Mouse (Mus musculus) heart, embryonic 13.5 days (tissue): ENCODE measurements at regions not wholly inside any gene's neighbourhood (a gene's known extent, or its start where the extent isn't known, plus 50 kb on each side); places are given as distances from the start of the nearest gene placed in this dataset.
"Not testable (repeated sequence)": the region's sequence is repeated elsewhere in the genome, so short reads cannot be mapped to it uniquely, and the experiment has no call there.

Experiments used
- ATAC-seq: fragments of 200-750 bp; cut with Nextera tagmentation; 2 replicates; pipeline ENCODE4 v1.8.0; 2017; ENCODE audit warnings: moderate TSS enrichment; ENCODE audit not compliant: insufficient number of reproducible peaks, low FRiP score, low TSS enrichment; ENCODE audit errors: extremely low read depth
- H3K27ac ChIP-seq: fragments of 300-500 bp; sonication (generic); replicated peaks from 2 replicates; pipeline ENCODE4 v1.5.1; 2015; ENCODE audit warnings: moderate library complexity, mild to moderate bottlenecking, inconsistent platforms
- H3K27me3 ChIP-seq: fragments of 300-500 bp; sonication (generic); replicated peaks from 2 replicates; pipeline ENCODE4 v1.6.1; 2015; ENCODE audit warnings: mild to moderate bottlenecking, inconsistent platforms
- H3K36me3 ChIP-seq: fragments of 300-500 bp; sonication (generic); 2 replicates; pipeline ENCODE4 v1.6.1; 2015; ENCODE audit warnings: mild to moderate bottlenecking, inconsistent platforms
- H3K4me1 ChIP-seq: fragments of 300-500 bp; sonication (generic); 2 replicates; pipeline ENCODE4 v1.6.1; 2015; ENCODE audit warnings: inconsistent platforms
- H3K4me2 ChIP-seq: fragments of 300-500 bp; sonication (generic); 2 replicates; pipeline ENCODE4 v1.6.1; 2015; ENCODE audit warnings: inconsistent platforms, mild to moderate bottlenecking, moderate library complexity
- H3K4me3 ChIP-seq: fragments of 300-500 bp; sonication (generic); 2 replicates; pipeline ENCODE4 v1.5.1; 2015; ENCODE audit warnings: moderate library complexity, mild to moderate bottlenecking, inconsistent platforms
- H3K9ac ChIP-seq: fragments of 300-500 bp; sonication (generic); 2 replicates; pipeline ENCODE4 v1.6.1; 2015; ENCODE audit warnings: inconsistent platforms, mild to moderate bottlenecking, moderate library complexity
- H3K9me3 ChIP-seq: fragments of 300-500 bp; sonication (generic); 2 replicates; pipeline ENCODE4 v1.6.1; 2016; ENCODE audit warnings: inconsistent platforms
- WGBS: fragments of 180-500 bp; shearing (Covaris S2); methylation state at CpG from one replicate; pipeline ENCODE4 v1.1.7; 2015; ENCODE audit warnings: mixed read lengths; 5-methylcytosine and 5-hydroxymethylcytosine counted together

DNA sequence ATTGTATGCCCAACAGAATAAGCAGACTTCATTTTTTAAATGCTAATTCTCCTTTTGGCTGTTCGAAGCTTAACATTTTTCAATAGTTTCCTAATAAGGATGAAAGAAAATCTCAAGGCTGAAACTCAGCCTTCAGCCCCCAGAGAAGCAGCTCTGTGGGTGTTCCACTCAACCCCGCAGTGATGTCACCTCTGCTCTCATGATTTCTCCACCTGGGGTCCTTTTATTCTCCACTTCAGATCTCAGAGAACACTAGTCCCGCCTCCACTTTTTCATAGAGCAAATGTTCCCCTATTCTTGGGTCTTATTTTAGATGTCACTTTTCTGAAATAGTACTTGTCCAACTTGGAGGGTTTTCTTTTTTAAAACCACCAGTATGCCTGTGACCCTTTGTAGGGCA is 567.3 kb downstream of the Cntn3 start:
- no peaks in the 10 kb centered on the region for H3K36me3 ChIP-seq
- no peak overlapping the region for H3K4me2 ChIP-seq
- H3K27me3 ChIP-seq, result no peaks in the 10 kb centered on the region
- WGBS, result 61% methylated on average over 3 of the region's 3 CpGs
- no peak for ATAC-seq
- H3K27ac ChIP-seq, result no peak overlapping the region
- H3K4me3 ChIP-seq, result no peak overlapping the region
- H3K9me3 ChIP-seq, result no peaks in the 10 kb centered on the region
- H3K9ac ChIP-seq, result no peak overlapping the region
- H3K4me1 ChIP-seq, result no peaks in the 10 kb centered on the region

DNA sequence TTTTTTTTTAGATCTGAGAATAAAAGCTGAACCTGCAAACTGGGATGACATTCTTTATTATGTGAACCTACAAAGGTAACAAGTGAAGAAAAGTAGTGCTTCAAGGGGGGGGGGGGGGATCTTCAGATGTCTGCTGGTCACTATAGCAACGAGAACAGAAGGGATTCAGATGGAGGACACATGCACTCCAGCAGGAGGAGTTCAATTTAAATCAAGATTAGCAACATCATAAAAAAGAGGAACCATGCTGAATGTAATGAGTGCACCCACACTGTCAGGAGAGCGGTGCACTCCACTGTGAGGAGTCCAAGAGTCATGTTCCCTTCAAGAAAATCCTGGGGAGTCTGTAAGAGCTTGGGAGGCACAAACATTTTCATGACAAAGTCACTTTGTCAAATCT is 574.7 kb downstream of the Cntn3 start:
- no peak for ATAC-seq
- H3K36me3 ChIP-seq, result no peaks in the 10 kb centered on the region
- H3K4me3 ChIP-seq, result no peak overlapping the region
- no peaks in the 10 kb centered on the region for H3K9me3 ChIP-seq
- WGBS, result 70% methylated on average over 2 of the region's 2 CpGs
- no peak overlapping the region for H3K9ac ChIP-seq
- H3K4me1 ChIP-seq, result 0 out of 2 replicates have a peak, but pooled peaks cover 5% of the 10 kb centered on the region
- no peak overlapping the region for H3K4me2 ChIP-seq
- no peaks in the 10 kb centered on the region for H3K27me3 ChIP-seq
- H3K27ac ChIP-seq, result peak overlapping the region; percentile 71; the same call in 1 of the 2 replicates

DNA sequence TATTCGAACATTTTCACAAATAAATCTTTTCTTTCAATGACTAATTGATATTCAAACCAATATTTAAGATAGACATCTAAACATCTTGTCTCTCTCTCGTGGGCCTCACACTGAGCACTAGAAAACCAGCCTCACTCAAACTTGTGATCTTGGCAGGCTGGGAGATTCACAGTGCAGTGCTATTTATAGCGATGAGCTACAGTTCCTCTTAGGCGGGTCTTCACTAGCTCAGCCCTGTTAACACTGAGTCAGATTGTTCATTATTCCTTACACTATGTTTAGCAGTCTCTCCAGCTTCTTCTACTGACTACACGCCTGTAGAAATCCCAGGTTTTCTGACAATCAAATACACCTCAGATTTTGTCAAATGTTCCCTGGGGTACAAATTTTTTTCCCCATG is 575.3 kb downstream of the Cntn3 start:
- ATAC-seq, result no peak
- peak overlapping the region; percentile 71 for H3K27ac ChIP-seq

GRCm38 (mm10) chr6:101992815-101993214 is 580.1 kb downstream of the Cntn3 start:
- Histone ChIP-seq H3K27me3 (no peaks in the 10 kb centered on the region), H3K4me1 (0 out of 2 replicates have a peak, but pooled peaks cover 4% of the 10 kb centered on the region), H3K9ac (no peak overlapping the region), H3K9me3 (no peaks in the 10 kb centered on the region), H3K36me3 (no peaks in the 10 kb centered on the region), H3K27ac (no peak overlapping the region), H3K4me3 (no peak overlapping the region), H3K4me2 (no peak overlapping the region)
- ATAC-seq, result no peak
- 74% methylated on average over 2 of the region's 2 CpGs for WGBS

More for the DNA sequence above, 575.3 kb downstream of the Cntn3 start:
- 30% methylated on average over 5 of the region's 5 CpGs for WGBS
- no peak overlapping the region for H3K4me2 ChIP-seq
- H3K9me3 ChIP-seq, result no peaks in the 10 kb centered on the region
- no peak overlapping the region for H3K4me3 ChIP-seq
- no peak overlapping the region for H3K9ac ChIP-seq
- no peaks in the 10 kb centered on the region for H3K36me3 ChIP-seq
- H3K4me1 ChIP-seq, result 0 out of 2 replicates have a peak, but pooled peaks cover 5% of the 10 kb centered on the region
- H3K27me3 ChIP-seq, result no peaks in the 10 kb centered on the region

- Histone ChIP-seq H3K9ac (no peak overlapping the region), H3K4me2 (no peak overlapping the region), H3K9me3 (no peaks in the 10 kb centered on the region), H3K27me3 (no peaks in the 10 kb centered on the region), H3K36me3 (no peaks in the 10 kb centered on the region), H3K4me1 (no peaks in the 10 kb centered on the region), H3K4me3 (no peak overlapping the region), H3K27ac (no peak overlapping the region)
- WGBS, result 52% methylated on average over 1 of the region's 1 CpGs
- ATAC-seq, result no peak
Observed at GRCm38 (mm10) chr6:101981656-101982055, 591.2 kb downstream of the Cntn3 start.

- ATAC-seq, result no peak
- H3K27me3 ChIP-seq, result no peaks in the 10 kb centered on the region
- H3K9me3 ChIP-seq, result no peaks in the 10 kb centered on the region
- no peak overlapping the region for H3K27ac ChIP-seq
- WGBS, result 71% methylated on average over 2 of the region's 2 CpGs
- H3K36me3 ChIP-seq, result no peaks in the 10 kb centered on the region
- H3K4me3 ChIP-seq, result no peak overlapping the region
- no peak overlapping the region for H3K9ac ChIP-seq
- H3K4me1 ChIP-seq, result no peaks in the 10 kb centered on the region
- no peak overlapping the region for H3K4me2 ChIP-seq
Observed at GRCm38 (mm10) chr6:101979213-101979612, 593.7 kb downstream of the Cntn3 start.

DNA sequence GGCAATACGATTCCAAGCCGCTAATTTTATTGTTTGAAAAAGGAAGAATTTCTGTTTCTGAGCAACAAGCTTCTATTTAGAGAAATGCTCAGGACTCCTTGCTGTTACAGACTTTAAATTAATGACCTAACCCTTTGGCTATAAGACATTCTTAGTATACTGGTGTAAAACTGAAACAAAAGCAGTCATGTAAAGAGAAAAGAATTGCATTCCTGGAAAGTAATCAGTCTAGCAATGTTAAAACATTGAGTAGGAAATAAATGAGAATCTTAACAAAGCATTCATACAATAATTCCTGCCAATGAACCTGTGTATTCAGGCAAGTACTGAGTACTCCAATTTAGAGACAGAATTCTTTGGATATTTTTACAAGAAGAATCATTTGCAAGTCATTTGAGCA is 587.2 kb upstream of the Pdzrn3 start:
- Histone ChIP-seq H3K27me3 (no peaks in the 10 kb centered on the region), H3K9me3 (no peaks in the 10 kb centered on the region), H3K4me2 (no peak overlapping the region), H3K36me3 (no peaks in the 10 kb centered on the region), H3K27ac (no peak overlapping the region), H3K4me3 (no peak overlapping the region), H3K4me1 (no peaks in the 10 kb centered on the region), H3K9ac (no peak overlapping the region)
- no peak for ATAC-seq
- WGBS, result 82% methylated on average over 2 of the region's 2 CpGs

GRCm38 (mm10) chr6:101961476-101961875 is 583.8 kb upstream of the Pdzrn3 start:
- not testable (repeated sequence) for H3K4me2 ChIP-seq, H3K27me3 ChIP-seq, H3K9ac ChIP-seq, H3K36me3 ChIP-seq, H3K9me3 ChIP-seq, H3K4me1 ChIP-seq, ATAC-seq, H3K4me3 ChIP-seq, H3K27ac ChIP-seq
- WGBS, result 83% methylated on average over 3 of the region's 3 CpGs

- Histone ChIP-seq H3K4me1 (peaks cover 7% of the 10 kb centered on the region; the same call in 1 of the 2 replicates), H3K4me3 (no peak overlapping the region), H3K4me2 (no peak overlapping the region), H3K9me3 (no peaks in the 10 kb centered on the region), H3K36me3 (no peaks in the 10 kb centered on the region), H3K27ac (no peak overlapping the region), H3K27me3 (no peaks in the 10 kb centered on the region), H3K9ac (no peak overlapping the region)
- WGBS, result 15% methylated on average over 3 of the region's 3 CpGs
- no peak for ATAC-seq
Observed at GRCm38 (mm10) chr6:101949681-101950080, 572.0 kb upstream of the Pdzrn3 start.

DNA sequence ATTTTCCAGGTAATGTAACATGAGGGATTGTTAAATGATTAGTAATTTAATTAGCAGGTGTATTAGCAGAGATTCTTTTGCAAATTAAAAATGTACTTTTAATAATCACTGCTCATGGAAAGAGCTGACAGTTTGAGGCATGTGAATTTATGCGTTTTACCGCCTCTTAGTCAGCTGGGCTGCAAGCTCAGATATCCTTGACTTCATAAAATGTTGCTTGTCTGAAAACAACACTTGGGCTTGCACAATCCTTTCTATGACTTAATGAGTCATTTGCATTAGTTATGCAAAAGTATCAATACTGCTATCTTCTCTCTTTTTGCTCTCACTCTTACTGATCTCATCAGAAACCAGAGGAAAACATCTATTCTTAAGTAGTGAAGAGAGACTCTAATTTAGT is 571.3 kb upstream of the Pdzrn3 start:
- ATAC-seq, result no peak
- H3K4me2 ChIP-seq, result no peak overlapping the region

GRCm38 (mm10) chr6:101940266-101940866 is 562.7 kb upstream of the Pdzrn3 start:
- H3K4me1 ChIP-seq, result no peaks in the 10 kb centered on the region
- no peak overlapping the region for H3K9ac ChIP-seq
- ATAC-seq, result no peak
- no peak overlapping the region for H3K4me2 ChIP-seq
- H3K4me3 ChIP-seq, result no peak overlapping the region
- H3K36me3 ChIP-seq, result no peaks in the 10 kb centered on the region
- H3K27me3 ChIP-seq, result no peaks in the 10 kb centered on the region
- WGBS, result 69% methylated on average over 3 of the region's 3 CpGs
- H3K27ac ChIP-seq, result no peak overlapping the region
- no peaks in the 10 kb centered on the region for H3K9me3 ChIP-seq

More for the DNA sequence above, 571.3 kb upstream of the Pdzrn3 start:
- Histone ChIP-seq H3K27ac (no peak overlapping the region), H3K4me3 (no peak overlapping the region), H3K4me1 (peaks cover 7% of the 10 kb centered on the region; the same call in 1 of the 2 replicates), H3K36me3 (no peaks in the 10 kb centered on the region), H3K9ac (no peak overlapping the region), H3K9me3 (no peaks in the 10 kb centered on the region), H3K27me3 (no peaks in the 10 kb centered on the region)
- 85% methylated on average over 2 of the region's 2 CpGs for WGBS

DNA sequence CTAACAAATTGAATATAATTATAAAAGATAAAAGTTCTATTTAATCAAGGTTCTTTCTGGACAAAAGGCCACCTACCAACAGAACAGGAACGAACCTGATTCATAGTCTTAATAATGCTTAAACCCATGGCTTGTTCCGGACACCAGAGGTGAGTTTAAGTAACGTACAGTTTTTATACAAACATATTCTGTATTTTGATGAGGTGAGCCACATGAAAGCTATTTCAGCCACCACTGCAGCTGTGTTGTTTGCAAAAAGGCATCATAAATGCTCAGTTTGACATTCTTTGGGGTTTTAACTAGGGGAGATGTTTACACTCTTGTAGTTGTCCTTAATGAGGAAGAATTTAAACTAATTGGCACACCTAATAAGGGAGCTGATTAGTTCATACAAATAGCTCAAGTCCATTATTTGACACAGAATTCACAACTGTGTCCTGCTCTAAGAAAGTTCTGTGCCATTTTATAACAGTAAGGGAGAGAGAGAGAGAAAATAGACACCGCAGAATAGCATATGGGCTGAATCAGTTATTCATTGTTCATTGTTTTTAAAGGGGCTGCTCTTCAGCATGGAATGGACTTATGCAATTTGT is 560.8 kb upstream of the Pdzrn3 start:
- ATAC-seq, result no peak
- 81% methylated on average over 4 of the region's 4 CpGs for WGBS
- H3K4me1 ChIP-seq, result no peaks in the 10 kb centered on the region
- no peak overlapping the region for H3K4me3 ChIP-seq
- H3K27me3 ChIP-seq, result no peaks in the 10 kb centered on the region
- H3K27ac ChIP-seq, result no peak overlapping the region
- no peak overlapping the region for H3K4me2 ChIP-seq
- H3K9ac ChIP-seq, result no peak overlapping the region
- no peaks in the 10 kb centered on the region for H3K36me3 ChIP-seq
- H3K9me3 ChIP-seq, result no peaks in the 10 kb centered on the region
